Mouse (Mus musculus): ENCODE data around the gene Dpm1. TPM values are rescaled to one million over a fixed set of nuclear protein-coding genes. Genes with fewer than 3 reads are reported as not detected.

The Dpm1 gene
- 92.0 and 102 TPM in 2 replicates for polyA plus RNA-seq (2015; fragmentation: Nextera tagmentation; extraction: Ambion mirVana)

DNA sequence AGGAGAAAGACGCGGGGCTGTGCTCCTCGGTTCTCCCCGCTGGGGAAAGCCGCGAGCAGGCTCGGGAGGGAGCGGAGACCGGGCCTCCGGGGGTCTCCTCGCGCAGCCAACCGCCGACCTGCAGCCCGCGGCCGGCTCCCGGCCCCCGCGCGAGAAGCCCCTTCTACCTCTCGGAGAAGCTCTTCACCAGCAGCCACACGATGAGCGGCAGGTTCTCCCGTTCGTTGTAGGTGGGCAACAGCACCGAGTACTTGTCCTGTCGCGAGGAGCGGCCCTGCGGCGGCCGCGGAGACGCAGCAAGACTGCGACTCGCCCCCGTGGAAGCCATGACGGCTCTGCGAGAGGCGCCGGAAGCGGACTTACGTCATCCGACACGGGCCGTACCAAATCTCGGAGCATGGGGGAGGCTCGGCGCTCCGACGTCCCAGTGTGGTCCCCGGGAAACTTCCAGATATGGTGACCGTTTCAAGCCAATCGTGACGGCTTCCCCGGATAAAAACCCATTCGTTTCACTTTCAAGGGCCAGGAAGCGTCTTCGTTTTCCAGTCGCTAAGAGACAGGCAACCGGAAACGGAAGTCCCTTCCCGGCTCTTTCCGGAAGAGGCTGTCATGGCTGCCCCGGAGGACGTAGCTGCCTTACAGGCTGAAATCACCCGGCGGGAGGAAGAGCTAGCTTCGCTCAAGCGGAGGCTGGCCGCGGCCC lies at the start of gene Dpm1, which contains the start of the genes Gm20716 and Mocs3:
Gene Dpm1 (minus strand): TSS at position 566 of the 703 bp plus-strand sequence.
Gene Gm20716 (minus strand): TSS at position 339 of the 703 bp plus-strand sequence.
Gene Mocs3 (plus strand): TSS at position 597 of the 703 bp plus-strand sequence.
- Histone ChIP-seq H3K27me3 (no peaks in the 10 kb centered on the region), H3K9me3 (replicated peaks) (no peaks in the 10 kb centered on the region), H3K36me3 (peaks cover 34% of the 10 kb centered on the region), H3K4me2 (replicated peaks) (peak within 1 kb of the TSS; percentile 98), H3K27ac (replicated peaks) (peak within 1 kb of the TSS; percentile 95), H3K4me3 (replicated peaks) (peak within 1 kb of the TSS; percentile 99), H3K9ac (peak within 1 kb of the TSS; percentile 96), H3K4me1 (peaks cover 31% of the 10 kb centered on the region)
- WGBS = under 1% methylated on average over 73 of the region's 73 CpGs
- ATAC-seq (ENCODE audit: insufficient number of reproducible peaks, low FRiP score, low TSS enrichment, low read depth) = peak; percentile 81

DNA sequence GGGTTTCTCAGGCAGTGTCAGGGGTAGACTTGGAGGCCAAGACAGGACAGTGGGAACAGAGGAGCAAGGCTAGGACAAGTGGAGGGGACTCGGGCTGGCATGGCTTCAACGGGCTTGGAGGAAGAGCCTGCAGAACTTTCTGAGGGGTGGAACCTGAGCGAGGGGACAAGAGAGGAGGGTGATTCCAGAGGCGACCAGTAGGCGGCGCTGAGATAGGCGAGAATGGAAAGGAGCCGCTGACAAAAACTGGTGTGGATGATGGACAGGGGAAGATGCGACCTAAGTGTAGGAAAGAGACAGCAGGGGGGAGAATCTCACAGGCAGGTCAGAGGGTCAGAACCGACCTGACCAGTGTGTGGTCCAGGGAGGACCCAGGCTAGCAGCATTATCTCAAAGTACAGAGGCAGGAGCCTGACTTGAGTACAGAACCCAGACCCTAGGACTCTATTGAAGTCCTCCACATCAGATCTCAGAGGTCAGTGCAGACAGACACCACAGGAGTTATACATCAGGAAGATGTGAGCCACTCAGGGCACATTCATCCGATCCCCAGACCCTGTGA lies 44.1 kb upstream of the Dpm1 start:
- 4% methylated on average over 11 of the region's 11 CpGs for WGBS
- H3K27ac ChIP-seq (replicated peaks) = no peak overlapping the region
- no peak for ATAC-seq (ENCODE audit: insufficient number of reproducible peaks, low FRiP score, low TSS enrichment, low read depth)

DNA sequence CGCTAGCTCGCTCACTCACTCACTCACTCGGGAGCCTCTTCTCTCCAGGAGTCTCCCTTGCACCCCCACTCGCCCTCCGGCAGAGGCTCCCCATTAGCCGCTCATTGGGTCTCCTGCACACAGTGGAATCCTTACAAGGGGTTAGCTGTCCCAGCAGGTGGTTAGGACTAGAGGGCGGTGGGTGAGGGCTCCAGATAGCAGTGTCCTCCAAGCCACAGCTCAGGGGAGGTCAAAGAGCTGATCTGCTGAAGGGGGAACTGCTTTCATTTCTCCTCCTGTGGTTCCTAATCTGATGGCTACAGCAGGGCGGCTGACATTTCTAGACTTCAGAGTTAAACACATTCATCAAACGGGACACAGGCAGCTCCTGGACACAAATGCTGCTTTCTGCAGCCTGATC lies 43.0 kb upstream of the Dpm1 start:
- Histone ChIP-seq H3K4me2 (replicated peaks) (no peak overlapping the region), H3K27me3 (peaks cover 41% of the 10 kb centered on the region), H3K4me3 (replicated peaks) (no peak overlapping the region), H3K36me3 (no peaks in the 10 kb centered on the region), H3K9ac (no peak overlapping the region), H3K4me1 (peaks cover 10% of the 10 kb centered on the region), H3K27ac (replicated peaks) (no peak overlapping the region), H3K9me3 (replicated peaks) (no peaks in the 10 kb centered on the region)
- ATAC-seq (ENCODE audit: insufficient number of reproducible peaks, low FRiP score, low TSS enrichment, low read depth) = no peak
- 41% methylated on average over 9 of the region's 9 CpGs for WGBS

More for the DNA sequence above, 44.1 kb upstream of the Dpm1 start:
- no peaks in the 10 kb centered on the region for H3K36me3 ChIP-seq
- no peaks in the 10 kb centered on the region for H3K9me3 ChIP-seq (replicated peaks)
- H3K4me2 ChIP-seq (replicated peaks) = no peak overlapping the region
- H3K4me1 ChIP-seq = peaks cover 7% of the 10 kb centered on the region; the same call in 1 of the 2 replicates
- H3K27me3 ChIP-seq = peaks cover 50% of the 10 kb centered on the region
- H3K4me3 ChIP-seq (replicated peaks) = no peak overlapping the region
- no peak overlapping the region for H3K9ac ChIP-seq

DNA sequence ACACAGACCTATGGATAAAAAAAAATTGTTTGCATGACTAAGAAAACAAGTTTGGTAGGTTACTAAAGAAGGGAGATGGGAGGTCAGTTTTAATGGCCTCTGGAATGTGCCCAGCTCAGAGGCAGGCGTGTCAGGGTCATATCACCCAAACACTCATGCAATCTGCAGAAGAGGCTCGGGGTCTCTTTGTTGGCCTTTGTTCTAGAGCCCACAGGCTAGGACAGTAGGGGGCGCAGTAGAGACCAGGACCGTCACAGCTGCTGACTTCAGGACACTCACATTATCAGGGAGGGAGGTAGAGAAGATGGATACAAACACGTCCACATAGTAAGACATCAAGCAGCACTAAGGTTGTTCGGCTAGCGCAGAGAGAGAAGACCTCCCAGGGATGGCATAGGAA lies 37.6 kb upstream of the Dpm1 start:
- H3K4me3 ChIP-seq (replicated peaks) = no peak overlapping the region

DNA sequence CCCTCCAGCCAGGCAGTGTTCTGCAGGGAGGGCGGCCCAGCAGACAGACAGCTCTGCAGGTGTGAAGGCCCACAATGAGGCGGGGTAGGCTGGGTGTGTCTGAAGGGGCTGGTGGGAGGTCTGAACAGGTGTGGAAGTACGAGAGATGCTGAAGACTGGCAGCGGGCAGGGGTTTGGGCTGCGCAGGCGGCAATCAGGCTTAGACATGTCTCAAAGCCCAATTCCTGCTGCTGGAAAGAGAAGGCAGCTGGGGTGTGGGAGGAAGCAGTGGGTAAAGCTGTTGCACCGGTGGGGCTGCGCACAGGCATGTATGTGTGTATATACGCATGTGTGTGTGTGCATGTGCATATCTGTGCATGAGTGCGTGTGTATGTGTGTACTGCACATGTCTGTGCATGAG lies 30.5 kb upstream of the Dpm1 start:
- Histone ChIP-seq H3K27me3 (no peaks in the 10 kb centered on the region; the same call in 1 of the 2 replicates), H3K4me1 (no peaks in the 10 kb centered on the region), H3K27ac (replicated peaks) (no peak overlapping the region), H3K9ac (no peak overlapping the region), H3K9me3 (replicated peaks) (no peaks in the 10 kb centered on the region), H3K4me3 (replicated peaks) (no peak overlapping the region), H3K36me3 (no peaks in the 10 kb centered on the region), H3K4me2 (replicated peaks) (no peak overlapping the region)
- WGBS = 65% methylated on average over 10 of the region's 10 CpGs
- no peak; the same call in 1 of the 2 replicates for ATAC-seq (ENCODE audit: insufficient number of reproducible peaks, low FRiP score, low TSS enrichment, low read depth)

More for the DNA sequence above, 37.6 kb upstream of the Dpm1 start:
- ATAC-seq (ENCODE audit: insufficient number of reproducible peaks, low FRiP score, low TSS enrichment, low read depth) = no peak
- H3K27me3 ChIP-seq = peaks cover under 1% of the 10 kb centered on the region; the same call in 1 of the 2 replicates
- no peaks in the 10 kb centered on the region for H3K36me3 ChIP-seq
- peak overlapping the region; percentile 27 for H3K4me2 ChIP-seq (replicated peaks)
- no peak overlapping the region for H3K9ac ChIP-seq
- 32% methylated on average over 7 of the region's 7 CpGs for WGBS
- no peaks in the 10 kb centered on the region for H3K9me3 ChIP-seq (replicated peaks)
- H3K27ac ChIP-seq (replicated peaks) = no peak overlapping the region
- H3K4me1 ChIP-seq = peaks cover 5% of the 10 kb centered on the region

DNA sequence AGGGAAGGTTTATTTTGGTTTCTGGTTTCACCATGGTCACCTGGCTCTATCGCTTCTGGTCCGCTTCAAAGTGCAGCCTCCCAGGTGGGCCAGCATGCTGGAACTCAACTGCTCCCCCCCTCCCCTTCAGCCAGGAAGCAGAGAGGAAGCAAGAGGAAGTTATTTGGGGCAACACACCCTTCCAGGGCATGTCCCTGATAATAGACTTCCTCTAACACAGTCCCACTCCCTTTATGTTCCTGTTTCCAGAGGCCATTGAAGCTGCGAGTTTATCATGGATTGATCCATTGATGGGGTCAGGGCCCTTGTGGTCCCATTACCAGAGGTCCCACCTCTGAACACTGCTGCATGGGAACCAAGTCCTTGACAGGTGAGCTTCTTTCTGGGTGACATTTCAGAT lies 29.7 kb upstream of the Dpm1 start:
- H3K9ac ChIP-seq = no peak overlapping the region
- H3K36me3 ChIP-seq = no peaks in the 10 kb centered on the region
- H3K4me2 ChIP-seq (replicated peaks) = no peak overlapping the region
- ATAC-seq (ENCODE audit: insufficient number of reproducible peaks, low FRiP score, low TSS enrichment, low read depth) = no peak
- H3K27me3 ChIP-seq = no peaks in the 10 kb centered on the region; the same call in 1 of the 2 replicates
- 76% methylated on average over 3 of the region's 3 CpGs for WGBS
- no peaks in the 10 kb centered on the region for H3K9me3 ChIP-seq (replicated peaks)
- no peak overlapping the region for H3K4me3 ChIP-seq (replicated peaks)
- no peaks in the 10 kb centered on the region for H3K4me1 ChIP-seq
- no peak overlapping the region for H3K27ac ChIP-seq (replicated peaks)

DNA sequence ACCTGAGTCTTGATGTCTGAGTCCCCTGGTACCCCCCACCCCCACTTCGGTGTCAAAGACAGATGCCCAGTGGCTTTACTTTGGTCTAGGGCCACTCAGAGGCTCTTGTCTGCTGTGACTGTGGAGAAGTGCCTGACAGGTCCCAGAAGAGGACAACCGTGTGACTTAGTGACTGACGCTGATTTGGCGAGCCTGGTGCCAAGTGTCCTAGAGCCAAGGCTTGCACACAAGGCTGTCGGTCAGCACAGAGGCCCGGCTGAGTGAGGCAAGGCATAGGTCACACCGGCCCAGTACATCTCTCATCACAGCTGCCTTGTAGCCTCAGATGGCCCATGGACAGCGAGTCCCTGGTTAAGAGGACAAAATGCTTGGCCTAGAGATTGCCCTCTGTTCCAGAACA lies 28.7 kb upstream of the Dpm1 start:
- H3K9ac ChIP-seq = no peak overlapping the region
- no peak overlapping the region for H3K4me2 ChIP-seq (replicated peaks)
- H3K4me1 ChIP-seq = no peaks in the 10 kb centered on the region
- H3K36me3 ChIP-seq = no peaks in the 10 kb centered on the region
- 86% methylated on average over 8 of the region's 8 CpGs for WGBS
- no peak overlapping the region for H3K4me3 ChIP-seq (replicated peaks)
- no peak for ATAC-seq (ENCODE audit: insufficient number of reproducible peaks, low FRiP score, low TSS enrichment, low read depth)
- no peak overlapping the region for H3K27ac ChIP-seq (replicated peaks)
- no peaks in the 10 kb centered on the region; the same call in 1 of the 2 replicates for H3K27me3 ChIP-seq
- H3K9me3 ChIP-seq (replicated peaks) = no peaks in the 10 kb centered on the region

DNA sequence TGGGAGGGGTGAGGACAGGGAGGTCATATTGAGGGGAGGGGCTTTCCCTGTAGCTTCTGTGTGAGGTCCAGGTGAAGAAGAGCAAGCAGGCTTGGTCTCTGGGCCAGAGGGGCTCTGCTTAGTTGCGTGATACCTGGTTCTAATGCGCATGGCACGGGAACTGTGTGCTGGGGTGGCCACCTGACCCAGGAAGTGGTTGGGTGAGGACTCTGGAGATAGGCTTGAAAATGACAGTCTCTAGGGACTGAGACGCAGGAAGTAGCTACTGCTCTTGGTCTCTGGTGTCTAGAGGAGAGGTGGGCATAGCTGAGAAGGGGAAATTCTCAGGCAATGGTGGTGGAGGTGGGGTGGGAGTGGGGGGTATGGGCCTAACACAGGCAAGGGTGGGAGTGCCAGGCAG lies 26.8 kb upstream of the Dpm1 start:
- no peak for ATAC-seq (ENCODE audit: insufficient number of reproducible peaks, low FRiP score, low TSS enrichment, low read depth)
- no peaks in the 10 kb centered on the region for H3K9me3 ChIP-seq (replicated peaks)
- H3K27ac ChIP-seq (replicated peaks) = no peak overlapping the region
- no peak overlapping the region for H3K4me3 ChIP-seq (replicated peaks)
- H3K4me1 ChIP-seq = no peaks in the 10 kb centered on the region
- WGBS = 87% methylated on average over 4 of the region's 4 CpGs
- no peaks in the 10 kb centered on the region for H3K36me3 ChIP-seq
- H3K4me2 ChIP-seq (replicated peaks) = no peak overlapping the region
- H3K27me3 ChIP-seq = no peaks in the 10 kb centered on the region
- H3K9ac ChIP-seq = no peak overlapping the region

DNA sequence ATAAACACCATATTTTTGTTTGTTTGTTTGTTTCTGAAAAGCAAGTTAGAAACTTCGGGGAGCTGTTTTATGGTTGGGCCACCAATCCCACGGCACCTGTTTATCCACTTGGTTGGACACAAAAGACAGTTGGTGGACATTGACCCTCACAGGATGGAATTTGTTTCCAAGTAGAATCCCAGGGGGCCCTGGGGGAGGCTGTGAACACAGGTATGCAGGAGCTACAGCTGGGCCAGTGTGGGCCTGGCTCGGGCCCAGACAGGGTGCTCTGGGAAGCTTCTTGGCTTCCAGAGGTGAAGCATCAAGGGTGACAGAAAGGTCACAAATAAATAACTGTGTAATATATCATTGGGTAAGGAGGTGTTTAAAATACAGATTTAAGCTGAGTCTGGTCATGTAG lies 26.1 kb upstream of the Dpm1 start:
- H3K4me3 ChIP-seq (replicated peaks) = no peak overlapping the region
- H3K27ac ChIP-seq (replicated peaks) = no peak overlapping the region
- H3K36me3 ChIP-seq = no peaks in the 10 kb centered on the region
- ATAC-seq (ENCODE audit: insufficient number of reproducible peaks, low FRiP score, low TSS enrichment, low read depth) = no peak
- no peaks in the 10 kb centered on the region for H3K9me3 ChIP-seq (replicated peaks)
- WGBS = 80% methylated on average over 3 of the region's 3 CpGs
- no peak overlapping the region for H3K4me2 ChIP-seq (replicated peaks)
- H3K4me1 ChIP-seq = no peaks in the 10 kb centered on the region
- no peaks in the 10 kb centered on the region for H3K27me3 ChIP-seq
- no peak overlapping the region for H3K9ac ChIP-seq

DNA sequence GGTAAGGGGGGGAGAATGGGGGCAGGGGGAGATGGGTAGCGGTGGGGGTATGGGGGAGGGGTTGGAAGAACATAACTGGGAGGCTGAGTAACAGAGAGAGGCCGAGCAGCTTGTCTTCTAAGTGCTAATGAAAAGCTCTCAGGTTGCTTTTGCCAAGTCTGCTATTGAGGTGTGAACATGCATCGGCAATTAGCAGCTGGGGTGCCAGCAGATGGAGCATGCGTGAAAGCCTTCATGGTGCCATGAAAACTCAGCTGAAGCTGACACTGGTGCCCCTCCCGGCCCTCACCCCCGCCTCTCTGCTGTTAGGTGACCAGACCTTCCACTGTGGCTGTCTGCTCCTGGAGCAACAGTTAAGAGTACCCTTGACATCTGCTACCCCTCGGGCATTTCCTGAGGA lies 23.4 kb upstream of the Dpm1 start:
- WGBS = 57% methylated on average over 7 of the region's 7 CpGs

DNA sequence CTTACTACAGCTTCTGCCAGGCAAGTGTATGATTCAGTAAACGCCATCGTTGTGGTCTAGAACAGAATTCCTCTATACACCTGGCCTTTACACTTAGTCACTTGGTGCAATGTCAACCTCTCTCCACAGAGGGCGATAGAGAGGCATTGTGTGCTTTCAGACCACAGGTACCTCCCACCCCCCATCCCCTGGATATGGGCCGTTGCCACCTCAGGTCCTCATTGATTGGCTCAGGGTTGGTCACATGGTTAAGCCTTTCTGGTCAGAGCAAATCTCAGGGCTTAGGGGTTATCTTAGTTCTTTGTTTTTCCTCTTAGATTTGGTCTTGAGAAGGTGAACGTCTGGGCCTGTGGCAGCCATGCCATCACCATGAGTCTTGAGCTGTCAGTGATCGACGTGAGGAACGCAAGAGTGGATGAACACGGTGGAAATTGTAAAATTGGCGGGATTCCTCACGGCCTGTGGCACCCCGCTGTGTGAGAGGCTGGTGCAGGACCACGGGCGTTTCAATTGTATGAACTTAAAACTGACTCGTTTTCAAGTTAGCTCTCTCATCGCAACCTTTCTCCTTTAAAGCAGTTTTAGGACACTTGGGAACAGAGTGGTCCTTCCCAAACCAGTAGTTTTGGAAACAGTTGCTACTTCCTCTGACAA lies 22.4 kb upstream of the Dpm1 start:
- no peak overlapping the region for H3K27ac ChIP-seq (replicated peaks)
- H3K4me3 ChIP-seq (replicated peaks) = no peak overlapping the region
- no peaks in the 10 kb centered on the region for H3K27me3 ChIP-seq
- ATAC-seq (ENCODE audit: insufficient number of reproducible peaks, low FRiP score, low TSS enrichment, low read depth) = no peak
- 14% methylated on average over 16 of the region's 16 CpGs for WGBS
- no peak overlapping the region for H3K4me2 ChIP-seq (replicated peaks)
- no peaks in the 10 kb centered on the region for H3K9me3 ChIP-seq (replicated peaks)
- no peaks in the 10 kb centered on the region for H3K36me3 ChIP-seq
- no peak overlapping the region for H3K9ac ChIP-seq
- H3K4me1 ChIP-seq = no peaks in the 10 kb centered on the region

More for the DNA sequence above, 23.4 kb upstream of the Dpm1 start:
- no peaks in the 10 kb centered on the region for H3K4me1 ChIP-seq
- H3K4me2 ChIP-seq (replicated peaks) = no peak overlapping the region
- H3K27me3 ChIP-seq = no peaks in the 10 kb centered on the region
- H3K9ac ChIP-seq = no peak overlapping the region
- H3K27ac ChIP-seq (replicated peaks) = no peak overlapping the region
- no peak for ATAC-seq (ENCODE audit: insufficient number of reproducible peaks, low FRiP score, low TSS enrichment, low read depth)
- H3K36me3 ChIP-seq = no peaks in the 10 kb centered on the region
- H3K4me3 ChIP-seq (replicated peaks) = no peak overlapping the region
- H3K9me3 ChIP-seq (replicated peaks) = no peaks in the 10 kb centered on the region
